Mouse (Mus musculus) common myeloid progenitor, adult 5-6 weeks (primary cell): ENCODE results near the gene Mup9. TPM values are rescaled to one million over a fixed set of nuclear protein-coding genes. Genes with fewer than 3 reads are reported as not detected.
"Not testable (repeated sequence)": the region's sequence is repeated elsewhere in the genome, so short reads cannot be mapped to it uniquely, and the experiment has no call there.

Source experiments
- ATAC-seq: replicated peaks from 2 replicates; pipeline ENCODE4 v1.8.0; 2016; ENCODE audit warnings: low read depth, mild to moderate bottlenecking, moderate TSS enrichment, inconsistent platforms; ENCODE audit not compliant: poor library complexity, severe bottlenecking
- total RNA-seq: library from RNA; stranded (forward); fragments of 200-1000, 187-1606 nt; gene quantifications from 2 replicates; pipeline ENCODE4 v1.2.3, GENCODE M21; 2017

Mup9 gene
- total RNA-seq, result not detected in 2 replicates

- not testable (repeated sequence) for ATAC-seq
Measured at GRCm38 (mm10) chr4:60421852-60422251, at the start of gene Mup9. Gene Mup9, minus strand, starts transcription at chr4:60421952.

Other genes with a start within 250 kb of the Mup9 start
- not detected in 2 replicates for gene Mup8, start 199.4 kb downstream of the Mup9 start, total RNA-seq
- not detected in 2 replicates for gene Mup1, start 80.0 kb upstream of the Mup9 start, total RNA-seq
- gene Mup10, start 160.2 kb upstream of the Mup9 start, total RNA-seq, result not detected in 2 replicates
- gene Mup11, start 240.5 kb upstream of the Mup9 start, total RNA-seq, result not detected in 2 replicates